Mouse (Mus musculus) kidney, embryonic 15.5 days (tissue): ENCODE data around the gene Fgfr2. TPM values are rescaled to one million over a fixed set of nuclear protein-coding genes. Genes with fewer than 3 reads are reported as not detected.

Experiments used
- ATAC-seq: fragments of 200-750 bp; cut with Nextera tagmentation; replicated peaks from 2 replicates; pipeline ENCODE4 v1.8.0; 2017; ENCODE audit warnings: moderate TSS enrichment; ENCODE audit not compliant: low FRiP score
- H3K27ac ChIP-seq: fragments of 300-500 bp; sonication (generic); 2 replicates; pipeline ENCODE4 v1.5.1; 2015; ENCODE audit warnings: mild to moderate bottlenecking, inconsistent platforms
- H3K27me3 ChIP-seq: fragments of 300-500 bp; sonication (generic); 2 replicates; pipeline ENCODE4 v1.6.1; 2015; ENCODE audit warnings: inconsistent platforms
- H3K36me3 ChIP-seq: fragments of 300-500 bp; sonication (generic); 2 replicates; pipeline ENCODE4 v1.6.1; 2015; ENCODE audit warnings: inconsistent platforms
- H3K4me1 ChIP-seq: fragments of 300-500 bp; sonication (generic); 2 replicates; pipeline ENCODE4 v1.6.1; 2015; ENCODE audit warnings: inconsistent platforms
- H3K4me2 ChIP-seq: fragments of 300-500 bp; sonication (generic); 2 replicates; pipeline ENCODE4 v1.6.1; 2015; ENCODE audit warnings: moderate library complexity, mild to moderate bottlenecking, inconsistent platforms
- H3K4me3 ChIP-seq: fragments of 300-500 bp; sonication (generic); replicated peaks from 2 replicates; pipeline ENCODE4 v1.5.1; 2015; ENCODE audit warnings: mild to moderate bottlenecking, inconsistent platforms
- H3K9ac ChIP-seq: fragments of 300-500 bp; sonication (generic); 2 replicates; pipeline ENCODE4 v1.6.1; 2015; ENCODE audit warnings: mild to moderate bottlenecking, inconsistent platforms
- H3K9me3 ChIP-seq: fragments of 300-500 bp; sonication (generic); replicated peaks from 2 replicates; pipeline ENCODE4 v1.6.1; 2016; ENCODE audit warnings: inconsistent platforms
- WGBS: fragments of 180-500 bp; shearing (Covaris S2); methylation state at CpG from one replicate; pipeline ENCODE4 v1.1.7; 2015; ENCODE audit warnings: mixed read lengths; 5-methylcytosine and 5-hydroxymethylcytosine counted together
- polyA plus RNA-seq: library from polyadenylated mRNA; unstranded; fragments of >200 nt; fragmentation: Nextera tagmentation; extraction: Ambion mirVana; gene quantifications from 2 replicates; pipeline ENCODE4 v1.2.1, GENCODE M21; 2015

The Fgfr2 gene
- polyA plus RNA-seq, 1 experiment from 2014 or later = 104 TPM

DNA sequence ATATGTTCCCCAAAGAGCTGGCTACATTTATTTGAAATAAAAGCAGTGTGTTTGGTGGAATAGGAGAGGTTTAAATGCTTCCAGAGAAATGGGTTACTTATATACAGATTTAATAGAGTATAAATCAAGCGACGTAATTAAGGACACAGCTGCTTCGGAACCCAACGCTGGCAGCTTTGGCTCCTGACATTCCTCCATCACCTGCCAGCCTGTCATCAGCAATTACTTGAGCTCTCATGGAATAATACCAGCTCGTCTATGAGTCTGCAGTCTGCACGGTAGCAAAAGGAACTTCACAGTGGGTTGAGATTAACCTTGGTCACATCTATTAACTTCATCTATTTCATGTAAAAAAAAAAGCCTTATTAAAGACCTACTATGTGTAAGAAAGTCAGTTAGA is 1326.0 kb downstream of the Fgfr2 start:
- Histone ChIP-seq H3K9me3 (no peaks in the 10 kb centered on the region), H3K4me3 (no peak overlapping the region), H3K27me3 (peaks cover 10% of the 10 kb centered on the region; the same call in 1 of the 2 replicates), H3K4me2 (no peak overlapping the region), H3K9ac (no peak overlapping the region), H3K4me1 (peaks cover 16% of the 10 kb centered on the region), H3K27ac (no peak overlapping the region), H3K36me3 (no peaks in the 10 kb centered on the region)
- WGBS = 77% methylated on average over 6 of the region's 6 CpGs
- no peak for ATAC-seq

DNA sequence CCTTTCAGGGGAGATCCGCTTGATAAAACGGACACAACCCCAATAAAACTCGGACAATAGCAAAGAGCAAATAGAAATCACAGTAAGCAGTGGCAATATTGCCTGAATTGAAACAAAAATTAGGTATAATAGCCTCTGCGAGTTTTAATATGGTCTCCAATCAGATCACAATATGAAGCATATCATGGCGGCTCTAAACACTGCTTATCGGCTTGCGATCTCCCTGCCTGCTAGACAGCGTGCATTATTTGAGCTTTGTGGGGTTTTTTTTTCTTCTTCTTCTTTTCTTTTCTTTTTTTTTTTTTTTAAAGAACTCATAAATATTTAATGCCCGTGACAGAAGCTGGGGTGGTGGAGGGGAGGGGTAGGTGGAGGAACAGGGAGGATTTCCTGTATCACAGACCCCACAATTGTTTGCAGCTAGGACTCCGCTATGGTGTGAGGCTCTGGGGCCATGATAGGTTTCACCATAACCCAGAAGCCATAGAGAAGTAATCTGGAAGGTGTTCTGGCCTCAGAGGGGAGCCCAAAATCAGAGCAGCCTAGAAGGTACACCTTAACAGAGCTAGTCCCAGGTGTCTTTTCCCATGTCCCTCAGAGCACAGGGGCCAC is 1334.4 kb downstream of the Fgfr2 start:
- Histone ChIP-seq H3K4me2 (no peak overlapping the region), H3K36me3 (no peaks in the 10 kb centered on the region), H3K4me1 (no peaks in the 10 kb centered on the region), H3K27ac (no peak overlapping the region), H3K9ac (no peak overlapping the region), H3K27me3 (no peaks in the 10 kb centered on the region), H3K4me3 (no peak overlapping the region), H3K9me3 (no peaks in the 10 kb centered on the region)
- ATAC-seq = no peak
- WGBS = 70% methylated on average over 10 of the region's 10 CpGs

DNA sequence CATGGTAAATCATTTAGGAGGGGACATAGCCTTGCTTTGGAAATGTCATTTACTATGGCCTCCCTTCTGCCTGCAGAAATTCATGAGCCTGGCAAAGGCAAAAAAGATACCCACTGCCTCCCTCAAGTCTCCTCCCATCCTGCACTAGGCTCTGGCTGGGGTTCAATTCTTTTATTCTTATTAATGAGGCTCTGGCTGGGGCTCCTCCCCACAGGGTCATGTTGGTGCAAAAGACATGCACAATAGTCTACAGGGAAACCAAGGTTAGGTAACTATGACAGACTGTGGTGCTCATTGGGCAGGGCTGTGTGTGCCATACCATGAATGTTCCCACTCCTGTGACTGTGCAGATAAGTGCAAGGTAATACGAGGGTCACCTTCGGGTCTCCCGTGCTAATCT is 1337.4 kb downstream of the Fgfr2 start:
- WGBS = 93% methylated on average over 3 of the region's 3 CpGs
- Histone ChIP-seq H3K4me2 (no peak overlapping the region), H3K9ac (no peak overlapping the region), H3K4me3 (no peak overlapping the region), H3K27me3 (no peaks in the 10 kb centered on the region), H3K4me1 (no peaks in the 10 kb centered on the region), H3K36me3 (no peaks in the 10 kb centered on the region), H3K9me3 (no peaks in the 10 kb centered on the region), H3K27ac (no peak overlapping the region)
- ATAC-seq = no peak

GRCm38 (mm10) chr7:131778271-131778985 is 1344.7 kb downstream of the Fgfr2 start:
- WGBS = 64% methylated on average over 24 of the region's 24 CpGs
- no peak for ATAC-seq
- peaks cover 30% of the 10 kb centered on the region for H3K4me1 ChIP-seq
- no peak overlapping the region for H3K9ac ChIP-seq
- peaks cover 35% of the 10 kb centered on the region for H3K27me3 ChIP-seq
- no peak overlapping the region for H3K4me3 ChIP-seq
- no peaks in the 10 kb centered on the region for H3K36me3 ChIP-seq
- no peak overlapping the region for H3K27ac ChIP-seq
- H3K9me3 ChIP-seq = no peaks in the 10 kb centered on the region
- peak overlapping the region; percentile 16; the same call in 1 of the 2 replicates for H3K4me2 ChIP-seq

GRCm38 (mm10) chr7:131777461-131778270 is 1345.5 kb downstream of the Fgfr2 start:
- Histone ChIP-seq H3K4me3 (no peak overlapping the region), H3K27ac (0 out of 2 replicates have a peak overlapping the region, but pooled peaks have one; percentile 45), H3K27me3 (peaks cover 40% of the 10 kb centered on the region), H3K9me3 (no peaks in the 10 kb centered on the region), H3K4me2 (peak overlapping the region; percentile 16; the same call in 1 of the 2 replicates), H3K9ac (no peak overlapping the region), H3K4me1 (peaks cover 30% of the 10 kb centered on the region), H3K36me3 (no peaks in the 10 kb centered on the region)
- 15% methylated on average over 10 of the region's 10 CpGs for WGBS
- peak; percentile 54; the same call in 1 of the 2 replicates for ATAC-seq

DNA sequence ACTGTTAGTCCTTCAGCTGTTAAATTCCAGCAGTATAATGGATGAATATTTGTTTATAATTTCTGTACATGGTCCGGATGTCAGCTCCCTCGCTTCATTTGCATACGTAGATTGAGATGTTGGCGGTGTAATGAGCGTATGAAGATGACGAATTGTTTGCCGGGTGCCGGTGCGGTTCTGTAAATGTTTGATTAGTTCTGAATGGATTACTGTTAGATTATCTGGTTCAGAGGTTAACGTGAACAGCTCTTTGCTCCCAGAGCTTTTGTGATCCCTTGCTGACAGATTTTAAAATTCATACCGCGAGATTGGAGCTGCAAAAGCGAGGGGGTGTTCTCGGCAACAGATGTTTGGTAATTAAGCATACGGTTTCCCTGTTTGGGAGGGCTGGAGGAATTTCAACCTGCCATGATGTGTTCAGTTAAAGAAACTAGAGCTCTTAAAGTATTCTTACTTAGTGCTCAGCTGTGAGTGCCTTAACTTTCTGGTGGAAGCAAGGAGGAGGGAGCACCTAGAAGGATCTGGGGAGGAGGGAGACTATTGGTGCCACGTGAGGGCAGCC is 1346.9 kb downstream of the Fgfr2 start:
- peaks cover 30% of the 10 kb centered on the region for H3K4me1 ChIP-seq
- peaks cover 47% of the 10 kb centered on the region for H3K27me3 ChIP-seq
- H3K9ac ChIP-seq = no peak overlapping the region
- H3K4me2 ChIP-seq = 0 out of 2 replicates have a peak overlapping the region, but pooled peaks have one; percentile 8
- no peaks in the 10 kb centered on the region for H3K36me3 ChIP-seq
- 62% methylated on average over 16 of the region's 16 CpGs for WGBS
- H3K27ac ChIP-seq = no peak overlapping the region
- H3K9me3 ChIP-seq = no peaks in the 10 kb centered on the region
- no peak for ATAC-seq
- no peak overlapping the region for H3K4me3 ChIP-seq

- no peaks in the 10 kb centered on the region for H3K4me1 ChIP-seq
- no peak overlapping the region for H3K4me2 ChIP-seq
- no peak overlapping the region for H3K27ac ChIP-seq
- 91% methylated on average over 3 of the region's 3 CpGs for WGBS
- no peak overlapping the region for H3K4me3 ChIP-seq
- no peaks in the 10 kb centered on the region for H3K27me3 ChIP-seq
- H3K9me3 ChIP-seq = 0 out of 2 replicates have a peak, but pooled peaks cover 2% of the 10 kb centered on the region
- H3K9ac ChIP-seq = no peak overlapping the region
- no peak for ATAC-seq
- H3K36me3 ChIP-seq = no peaks in the 10 kb centered on the region
These were observed 1365.2 kb downstream of the Fgfr2 start for GRCm38 (mm10) chr7:131757922-131758321.

- peaks cover 3% of the 10 kb centered on the region; the same call in 1 of the 2 replicates for H3K4me1 ChIP-seq
- H3K4me2 ChIP-seq = no peak overlapping the region
- ATAC-seq = no peak
- no peaks in the 10 kb centered on the region for H3K36me3 ChIP-seq
- H3K9me3 ChIP-seq = no peaks in the 10 kb centered on the region
- H3K9ac ChIP-seq = no peak overlapping the region
- no peak overlapping the region for H3K4me3 ChIP-seq
- no peak overlapping the region for H3K27ac ChIP-seq
- 62% methylated on average over 16 of the region's 16 CpGs for WGBS
- H3K27me3 ChIP-seq = peaks cover 33% of the 10 kb centered on the region
These were observed 1375.8 kb downstream of the Fgfr2 start for GRCm38 (mm10) chr7:131747152-131748010.

GRCm38 (mm10) chr7:131746752-131747151 is 1376.4 kb downstream of the Fgfr2 start:
- Histone ChIP-seq H3K36me3 (no peaks in the 10 kb centered on the region), H3K4me3 (no peak overlapping the region), H3K4me2 (no peak overlapping the region), H3K27ac (no peak overlapping the region), H3K27me3 (peaks cover 36% of the 10 kb centered on the region), H3K9ac (no peak overlapping the region), H3K9me3 (no peaks in the 10 kb centered on the region), H3K4me1 (peaks cover 3% of the 10 kb centered on the region; the same call in 1 of the 2 replicates)
- ATAC-seq = no peak
- WGBS = 27% methylated on average over 9 of the region's 9 CpGs

GRCm38 (mm10) chr7:131743193-131743592 is 1380.0 kb downstream of the Fgfr2 start:
- ATAC-seq = no peak
- WGBS = 41% methylated on average over 8 of the region's 8 CpGs
- no peaks in the 10 kb centered on the region for H3K9me3 ChIP-seq
- peaks cover 3% of the 10 kb centered on the region; the same call in 1 of the 2 replicates for H3K4me1 ChIP-seq
- H3K27me3 ChIP-seq = peaks cover 32% of the 10 kb centered on the region
- H3K4me3 ChIP-seq = no peak overlapping the region
- H3K36me3 ChIP-seq = no peaks in the 10 kb centered on the region
- no peak overlapping the region for H3K27ac ChIP-seq
- H3K9ac ChIP-seq = no peak overlapping the region
- H3K4me2 ChIP-seq = no peak overlapping the region
